Mouse (Mus musculus): ENCODE data around the gene Pde4d.

The Pde4d gene

DNA sequence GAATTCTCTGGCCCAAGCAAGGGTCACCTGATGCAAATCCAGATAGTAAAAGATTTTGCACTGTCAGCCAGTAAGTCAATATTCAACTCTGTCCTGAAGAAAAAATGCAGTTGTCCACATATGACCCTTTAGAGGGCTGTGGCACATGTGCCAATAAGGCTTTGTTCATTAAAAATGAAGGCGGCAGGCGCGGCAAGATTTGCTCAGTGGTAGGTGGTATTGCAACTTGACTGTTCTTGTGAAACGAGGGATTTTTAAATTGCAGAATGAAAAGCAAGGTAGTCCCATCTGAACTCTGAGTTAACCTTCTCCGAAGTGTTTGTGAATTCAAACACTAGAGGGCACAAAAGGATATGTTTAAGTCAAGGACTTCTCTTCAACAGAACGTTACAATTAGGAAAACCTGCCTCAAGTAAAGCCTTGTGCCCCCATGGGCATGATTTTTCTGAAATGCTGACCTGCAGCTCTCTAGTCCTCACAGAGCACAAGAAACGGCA is 1166.1 kb downstream of the Pde4d start:
- in situ Hi-C loops (cut with MboI; ENCODE audit: low pct_unique_long_range_greater_than_20kb in 1 of 2, low sequenced_read_pairs in 2 of 2, unreplicated experiment in 1 of 2), result loop anchor here (5.0 to 25.0 kb wide), 5 partner anchors 116 to 421 kb away; no protein-coding TSS in a partner anchor

DNA sequence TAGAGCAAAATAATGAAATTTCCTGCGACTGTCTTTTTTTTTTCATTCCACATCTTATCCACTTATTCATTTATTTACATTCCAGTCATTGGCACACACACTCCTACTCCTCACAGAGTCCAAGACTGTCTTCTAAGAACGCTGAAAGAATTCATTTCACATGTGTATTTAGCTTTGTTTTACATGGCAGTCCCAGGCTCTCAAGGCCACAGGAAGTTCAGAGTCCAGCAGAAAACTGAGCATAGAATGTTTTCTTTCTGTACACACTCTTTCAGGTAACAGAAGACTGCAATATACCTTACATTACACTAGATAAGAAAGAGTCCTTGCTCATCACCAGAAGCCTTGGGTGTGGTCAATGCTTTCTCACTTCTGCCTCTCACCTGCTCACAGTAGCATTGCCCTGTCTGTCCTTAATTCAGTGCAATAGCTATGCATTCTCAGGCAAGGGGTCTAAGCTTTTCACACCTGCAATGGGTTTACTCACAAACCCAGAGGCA is 1169.5 kb downstream of the Pde4d start:
- in situ Hi-C loops (cut with MboI; ENCODE audit: low pct_unique_long_range_greater_than_20kb in 1 of 2, low sequenced_read_pairs in 2 of 2, unreplicated experiment in 1 of 2), result loop anchor here (5.0 to 25.0 kb wide), 5 partner anchors 113 to 418 kb away; no protein-coding TSS in a partner anchor

DNA sequence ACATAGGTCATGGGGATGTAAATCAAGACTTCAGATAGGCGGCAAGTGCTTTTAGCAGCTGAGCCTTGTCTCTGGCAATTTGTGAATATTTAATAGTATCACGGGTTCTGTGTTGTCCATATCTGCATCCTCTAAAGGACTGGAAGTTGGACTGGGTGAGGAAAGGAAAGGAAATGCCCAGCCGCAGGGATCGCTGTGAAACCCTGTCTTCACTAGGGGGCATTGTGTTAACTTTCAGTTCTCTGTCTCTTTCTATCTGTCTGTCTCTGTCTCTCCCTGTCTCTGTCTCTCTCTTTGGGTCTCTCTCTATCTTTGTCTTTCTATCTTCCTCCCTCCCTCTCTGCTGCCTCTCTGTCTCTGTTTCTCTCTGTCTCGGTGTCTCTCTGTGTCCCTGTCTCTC is 1172.5 kb downstream of the Pde4d start:
- in situ Hi-C loops (cut with MboI; ENCODE audit: low pct_unique_long_range_greater_than_20kb in 1 of 2, low sequenced_read_pairs in 2 of 2, unreplicated experiment in 1 of 2), result loop anchor here (25.0 kb wide), 3 partner anchors 290 to 415 kb away; no protein-coding TSS in a partner anchor

DNA sequence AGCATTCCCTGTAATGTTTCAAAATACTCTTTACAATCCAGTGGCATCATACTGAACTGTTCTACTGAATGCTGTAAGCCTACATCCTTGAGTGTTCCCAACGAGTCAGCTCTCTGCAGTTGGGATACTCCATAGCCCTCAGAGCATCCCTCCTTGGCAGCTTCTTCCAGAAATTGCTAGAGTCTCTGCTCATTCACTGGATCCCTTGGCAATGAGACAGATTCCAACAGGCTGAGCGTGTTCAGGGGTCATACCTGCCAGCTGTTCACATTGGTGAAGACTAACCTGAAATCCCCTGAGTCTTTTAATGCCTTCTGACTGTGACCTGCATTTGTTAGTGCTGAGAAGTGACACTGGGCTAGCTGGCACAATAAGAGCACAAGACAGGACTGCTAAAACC is 1173.5 kb downstream of the Pde4d start:
- in situ Hi-C loops (cut with MboI; ENCODE audit: low pct_unique_long_range_greater_than_20kb in 1 of 2, low sequenced_read_pairs in 2 of 2, unreplicated experiment in 1 of 2), result loop anchor here (25.0 kb wide), 3 partner anchors 289 to 414 kb away; no protein-coding TSS in a partner anchor

DNA sequence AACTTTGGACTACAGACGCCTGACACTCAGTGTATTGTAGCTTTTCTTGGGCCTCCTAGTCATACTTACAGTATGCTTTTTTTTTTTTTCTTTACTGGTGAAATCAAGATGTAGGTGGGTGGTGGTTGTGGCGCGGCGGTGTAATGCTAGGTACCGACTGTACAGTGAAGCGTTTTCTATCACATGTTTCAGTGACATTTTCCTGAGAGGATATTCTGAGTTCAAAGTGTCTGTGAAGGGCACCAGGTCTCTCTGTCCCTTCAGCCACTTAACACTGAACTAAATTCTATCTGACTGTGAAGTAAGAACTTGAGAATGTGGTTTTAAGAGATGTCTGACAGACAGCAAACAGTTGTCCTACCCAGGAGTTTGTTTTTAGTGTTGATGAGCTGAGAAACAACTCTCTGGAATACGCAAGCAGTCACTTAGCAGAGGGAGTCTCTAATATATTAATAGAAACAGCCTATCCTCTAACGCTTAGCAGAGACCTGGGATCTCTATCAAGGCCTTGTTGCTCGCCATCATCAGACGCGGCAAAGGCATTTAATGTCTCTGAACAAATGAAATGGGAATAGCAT is 1175.1 kb downstream of the Pde4d start:
- in situ Hi-C loops (cut with MboI; ENCODE audit: low pct_unique_long_range_greater_than_20kb in 1 of 2, low sequenced_read_pairs in 2 of 2, unreplicated experiment in 1 of 2), result loop anchor here (25.0 kb wide), 3 partner anchors 287 to 412 kb away; no protein-coding TSS in a partner anchor

DNA sequence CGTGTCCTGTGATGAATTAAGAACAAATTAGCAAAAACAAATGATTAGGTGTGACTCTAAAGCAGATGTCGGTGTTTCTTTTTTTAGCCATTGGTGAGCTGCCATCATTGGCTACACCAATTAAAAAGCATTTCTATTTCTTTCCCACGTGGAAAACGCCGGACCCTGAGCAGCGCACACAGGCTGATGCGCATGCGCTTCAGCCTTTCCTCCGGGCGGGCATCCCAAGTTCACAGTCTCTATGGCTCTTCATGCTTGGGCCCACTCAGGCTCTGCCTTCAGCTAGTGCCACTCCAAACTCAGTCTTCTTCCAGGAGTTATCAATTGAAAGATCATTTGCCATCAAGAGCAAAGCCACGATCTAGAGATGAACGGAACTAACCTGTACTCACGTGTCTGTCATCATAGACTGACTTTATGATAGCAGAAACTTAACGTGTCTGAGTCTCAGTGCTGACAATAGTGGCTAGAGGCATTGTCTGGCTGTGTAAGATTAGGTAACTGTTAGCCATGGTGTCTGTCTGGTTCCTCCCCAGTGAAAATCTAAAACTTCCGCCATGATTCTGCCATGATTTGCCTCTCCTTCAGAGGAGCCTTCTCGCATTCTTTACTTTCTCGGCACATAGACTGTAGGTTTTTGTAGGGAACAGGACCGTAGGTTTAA is 1175.8 kb downstream of the Pde4d start:
- in situ Hi-C loops (cut with MboI; ENCODE audit: low pct_unique_long_range_greater_than_20kb in 1 of 2, low sequenced_read_pairs in 2 of 2, unreplicated experiment in 1 of 2), result no loop called here

DNA sequence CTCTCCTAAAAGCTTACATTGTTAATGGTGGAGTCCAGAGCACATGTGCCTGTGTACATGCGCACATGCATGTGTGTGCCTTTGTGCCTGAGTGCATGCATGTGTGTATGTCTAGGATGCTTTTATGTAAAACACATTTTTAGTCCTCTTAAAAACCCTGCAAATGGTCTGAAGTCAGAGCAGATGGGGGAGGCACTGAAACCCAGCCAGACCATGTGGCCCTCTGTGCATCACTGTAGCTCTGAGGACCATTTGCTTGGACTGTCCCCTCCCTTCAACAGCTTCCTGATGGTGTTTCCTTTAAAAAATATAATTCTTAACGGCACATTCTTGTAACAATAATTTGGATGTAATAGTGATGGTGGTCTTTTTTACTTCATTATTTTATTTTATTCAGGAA is 1177.5 kb downstream of the Pde4d start:
- in situ Hi-C loops (cut with MboI; ENCODE audit: low pct_unique_long_range_greater_than_20kb in 1 of 2, low sequenced_read_pairs in 2 of 2, unreplicated experiment in 1 of 2), result no loop called here

DNA sequence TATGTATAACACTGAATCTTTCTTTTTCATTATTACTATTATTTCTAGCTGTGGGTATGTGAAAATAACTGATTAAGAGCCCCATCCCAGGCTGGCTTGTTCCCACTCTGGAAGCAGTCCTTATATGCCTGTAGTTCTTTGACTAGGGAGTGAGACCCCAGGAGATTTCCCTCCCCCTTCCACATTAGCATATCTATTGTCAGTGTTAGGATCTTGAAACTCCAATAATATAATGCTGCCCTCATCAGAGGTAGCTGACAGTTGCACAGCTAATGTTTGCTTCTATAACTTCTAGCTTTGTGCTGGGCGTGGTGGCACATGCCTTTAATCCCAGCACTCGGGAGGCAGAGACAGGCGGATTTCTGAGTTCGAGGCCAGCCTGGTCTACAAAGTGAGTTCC is 1178.9 kb downstream of the Pde4d start:
- in situ Hi-C loops (cut with MboI; ENCODE audit: low pct_unique_long_range_greater_than_20kb in 1 of 2, low sequenced_read_pairs in 2 of 2, unreplicated experiment in 1 of 2), result no loop called here

DNA sequence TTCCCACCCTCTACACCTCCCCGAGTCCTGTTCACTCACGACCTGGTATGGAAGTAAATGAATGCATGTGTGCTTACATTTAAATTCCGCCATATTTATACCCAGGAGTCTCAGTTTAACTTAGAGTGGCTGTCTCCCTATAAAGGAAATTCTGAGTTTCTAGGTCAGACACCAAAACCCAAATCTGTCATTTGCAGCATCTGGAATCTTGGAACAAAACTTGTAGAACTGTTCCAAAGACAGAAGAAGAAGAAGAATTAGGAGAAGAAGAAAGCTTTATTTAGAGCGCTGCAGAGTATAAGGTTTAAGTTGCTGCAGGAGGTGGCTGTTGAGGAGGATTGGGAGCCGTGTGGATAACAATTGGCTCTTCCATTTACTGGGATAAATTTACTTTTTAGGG is 1179.5 kb downstream of the Pde4d start:
- in situ Hi-C loops (cut with MboI; ENCODE audit: low pct_unique_long_range_greater_than_20kb in 1 of 2, low sequenced_read_pairs in 2 of 2, unreplicated experiment in 1 of 2), result no loop called here

DNA sequence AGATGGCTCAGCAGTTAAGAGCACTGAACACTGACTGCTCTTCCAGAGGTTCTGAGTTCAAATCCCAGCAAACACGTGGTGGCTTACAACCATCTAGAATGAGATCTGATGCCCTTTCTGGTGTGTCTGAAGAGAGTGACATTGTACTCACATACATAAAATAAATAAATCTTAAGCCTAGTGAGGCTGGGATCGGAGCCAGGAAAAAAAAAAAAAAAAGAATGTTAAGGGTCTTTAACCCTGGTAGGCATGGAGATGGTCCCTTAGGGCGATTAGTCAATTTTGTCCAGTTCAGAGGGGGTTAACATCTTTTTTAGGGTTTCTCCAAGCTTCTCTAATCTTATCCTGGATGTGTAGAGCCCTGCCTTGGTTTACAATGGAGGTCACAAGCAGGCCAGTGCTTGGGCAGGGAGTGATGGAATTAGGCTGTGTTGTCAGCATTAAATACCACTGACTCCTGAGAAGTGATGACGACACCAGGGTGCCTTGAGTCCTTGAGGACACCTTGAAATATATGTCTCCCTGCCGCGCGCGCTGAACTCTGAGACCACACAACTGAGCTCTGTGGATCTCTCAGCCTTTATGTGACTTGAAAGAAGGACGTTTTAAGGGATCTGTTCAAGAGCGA is 1181.8 kb downstream of the Pde4d start:
- in situ Hi-C loops (cut with MboI; ENCODE audit: low pct_unique_long_range_greater_than_20kb in 1 of 2, low sequenced_read_pairs in 2 of 2, unreplicated experiment in 1 of 2), result no loop called here

DNA sequence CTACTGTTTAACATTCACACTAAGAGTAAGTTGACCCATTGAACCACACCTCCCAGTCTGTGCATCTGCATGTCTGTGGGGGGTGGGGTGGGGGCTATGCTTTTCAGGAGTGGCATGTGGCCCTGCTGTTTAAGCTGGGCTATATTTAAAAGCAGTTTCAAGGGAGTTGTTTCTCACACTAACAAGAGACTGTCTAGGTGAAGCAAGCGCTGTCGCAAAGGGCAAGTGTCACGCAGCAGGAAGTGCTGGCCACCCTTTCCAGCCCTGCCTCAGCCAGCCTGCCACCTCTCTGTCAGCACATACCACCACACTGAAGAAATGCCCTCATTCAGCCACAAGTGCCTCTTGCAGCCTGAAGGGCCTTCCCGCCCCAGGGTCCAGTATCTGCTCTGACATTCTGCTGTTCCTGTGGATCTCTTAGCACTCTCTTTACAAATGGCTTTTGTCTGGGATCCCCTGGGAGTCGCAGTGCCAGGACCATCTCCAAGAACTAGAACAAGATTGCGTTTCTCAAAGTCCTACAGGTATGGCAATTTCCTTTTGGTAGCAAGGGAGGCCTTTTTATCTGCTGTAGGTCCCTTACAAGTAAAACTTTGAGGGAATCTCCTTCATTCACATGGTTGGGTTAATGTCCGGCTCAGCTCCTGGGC is 1182.8 kb downstream of the Pde4d start:
- in situ Hi-C loops (cut with MboI; ENCODE audit: low pct_unique_long_range_greater_than_20kb in 1 of 2, low sequenced_read_pairs in 2 of 2, unreplicated experiment in 1 of 2), result no loop called here

DNA sequence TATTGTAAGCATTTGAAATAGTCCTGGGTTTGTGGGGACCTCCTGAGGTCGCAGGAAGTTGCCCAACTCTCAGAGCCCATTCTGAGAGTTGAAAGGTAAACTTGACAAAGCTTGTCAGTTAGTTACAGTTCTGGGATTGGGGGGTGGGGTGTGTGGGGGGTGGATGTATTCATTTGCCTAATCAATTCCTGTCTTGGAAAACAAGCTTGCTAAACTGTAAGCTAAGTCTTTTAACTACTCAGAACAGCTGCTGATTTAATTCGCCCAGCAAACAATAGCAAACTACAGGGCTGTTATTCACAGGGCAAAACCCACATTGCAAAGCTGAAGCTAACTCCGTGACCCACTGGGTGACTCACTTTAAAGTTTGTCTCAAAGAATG is 1183.3 kb downstream of the Pde4d start:
- in situ Hi-C loops (cut with MboI; ENCODE audit: low pct_unique_long_range_greater_than_20kb in 1 of 2, low sequenced_read_pairs in 2 of 2, unreplicated experiment in 1 of 2), result no loop called here

DNA sequence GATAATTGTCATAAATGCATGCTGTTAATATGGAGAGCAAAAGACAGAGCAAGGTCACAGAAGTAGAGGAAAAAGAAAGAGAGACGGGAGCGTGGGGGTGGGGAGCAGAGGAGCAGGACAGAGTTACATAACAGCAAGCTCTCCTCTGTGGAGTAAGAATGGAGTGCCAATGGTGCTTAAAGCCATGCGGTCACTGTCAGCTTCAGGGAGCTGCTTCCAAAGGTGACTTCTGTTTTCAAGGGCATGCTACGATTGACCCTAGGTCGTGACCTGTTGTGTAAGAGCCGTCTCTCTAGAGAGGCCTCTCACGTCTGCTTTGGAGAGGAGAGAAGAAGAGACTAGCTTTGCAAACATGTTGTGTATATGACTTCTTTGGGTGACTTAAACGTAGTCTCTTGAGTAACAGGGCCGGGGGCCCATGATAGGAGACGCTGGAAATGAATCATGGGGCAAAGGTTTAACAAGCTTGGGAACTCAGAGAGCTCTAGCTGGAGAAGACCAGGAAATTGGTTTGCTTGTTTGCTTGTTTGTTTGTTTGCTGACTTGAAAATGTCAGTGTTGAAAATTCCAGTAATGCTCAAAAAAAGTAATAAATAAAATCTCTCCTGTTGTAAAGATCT is 1186.3 kb downstream of the Pde4d start:
- in situ Hi-C loops (cut with MboI; ENCODE audit: low pct_unique_long_range_greater_than_20kb in 1 of 2, low sequenced_read_pairs in 2 of 2, unreplicated experiment in 1 of 2), result no loop called here

DNA sequence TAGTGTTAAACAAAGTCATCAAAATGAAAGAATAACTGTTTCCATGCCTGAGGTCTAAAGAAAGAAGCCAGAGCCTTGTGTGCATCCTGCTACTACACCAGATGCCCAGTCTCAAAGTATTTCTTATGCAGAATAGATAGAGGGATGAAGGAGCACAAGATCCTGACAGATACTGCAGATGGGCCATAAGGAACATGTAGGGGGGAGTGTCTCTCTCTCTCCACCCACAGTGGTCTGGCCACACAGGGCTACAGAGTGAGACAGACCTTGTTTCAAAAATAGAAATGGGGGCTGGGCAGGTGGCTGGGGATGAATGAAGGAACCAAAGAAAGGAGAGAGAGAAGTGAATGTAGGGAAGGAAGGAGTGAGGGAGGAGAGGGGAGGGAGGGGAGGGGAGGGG is 1188.5 kb downstream of the Pde4d start:
- in situ Hi-C loops (cut with MboI; ENCODE audit: low pct_unique_long_range_greater_than_20kb in 1 of 2, low sequenced_read_pairs in 2 of 2, unreplicated experiment in 1 of 2), result no loop called here

DNA sequence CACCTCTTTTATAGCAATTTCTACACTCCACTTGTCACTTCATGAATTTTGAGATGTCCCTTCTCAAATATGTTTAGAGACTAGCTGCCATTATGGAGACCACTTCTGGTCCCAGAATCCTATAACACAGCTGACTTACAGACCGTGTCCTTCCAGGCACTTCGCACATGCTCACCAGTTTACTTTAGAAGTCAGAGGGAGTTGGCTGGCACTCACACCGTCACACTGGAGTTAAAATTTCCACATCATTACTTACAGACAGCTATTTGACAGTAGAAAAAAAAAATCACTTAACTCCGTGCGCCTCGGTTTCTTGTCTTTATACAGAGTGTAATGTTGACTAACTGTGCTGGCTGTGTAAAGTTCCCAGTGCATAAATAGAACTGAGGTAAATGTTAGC is 1189.5 kb downstream of the Pde4d start:
- in situ Hi-C loops (cut with MboI; ENCODE audit: low pct_unique_long_range_greater_than_20kb in 1 of 2, low sequenced_read_pairs in 2 of 2, unreplicated experiment in 1 of 2), result no loop called here

DNA sequence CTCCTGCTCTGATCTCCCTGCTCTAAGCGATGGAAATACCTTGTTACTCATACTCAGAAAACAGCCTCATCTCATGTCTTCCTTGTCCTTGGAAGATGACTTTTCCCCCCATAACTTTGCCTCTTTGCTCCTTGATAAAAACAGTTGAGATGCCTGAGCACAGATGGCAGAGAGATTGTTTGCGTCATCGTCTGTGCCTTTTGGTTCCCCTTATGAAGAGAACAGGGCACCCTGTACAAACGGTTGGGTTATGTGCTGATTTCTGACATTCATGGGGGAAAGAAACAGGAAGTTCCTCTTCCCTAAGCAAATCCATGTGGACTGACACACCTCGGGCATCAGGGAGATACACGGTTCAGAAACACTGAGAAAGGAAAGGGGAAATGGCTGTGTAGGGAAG is 1191.8 kb downstream of the Pde4d start:
- in situ Hi-C loops (cut with MboI; ENCODE audit: low pct_unique_long_range_greater_than_20kb in 1 of 2, low sequenced_read_pairs in 2 of 2, unreplicated experiment in 1 of 2), result no loop called here

DNA sequence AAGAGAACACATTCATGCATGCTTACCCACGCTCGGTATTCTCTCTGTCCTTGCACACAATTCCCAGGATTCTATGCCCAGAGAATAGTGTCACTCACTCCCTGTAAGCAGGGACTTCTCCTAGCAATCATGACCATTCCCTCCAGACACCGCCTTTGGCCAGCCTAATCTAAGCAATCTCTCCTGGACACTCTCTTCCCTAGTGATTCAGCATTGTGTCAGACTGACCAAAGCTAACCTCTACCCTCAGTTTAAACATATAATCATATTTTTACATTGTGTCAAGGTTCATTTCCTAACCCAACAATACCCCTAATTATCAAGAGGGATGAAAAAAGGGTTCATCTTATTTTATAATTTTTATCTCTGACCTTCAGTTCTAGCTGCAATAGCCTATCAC is 1193.7 kb downstream of the Pde4d start:
- in situ Hi-C loops (cut with MboI; ENCODE audit: low pct_unique_long_range_greater_than_20kb in 1 of 2, low sequenced_read_pairs in 2 of 2, unreplicated experiment in 1 of 2), result no loop called here

DNA sequence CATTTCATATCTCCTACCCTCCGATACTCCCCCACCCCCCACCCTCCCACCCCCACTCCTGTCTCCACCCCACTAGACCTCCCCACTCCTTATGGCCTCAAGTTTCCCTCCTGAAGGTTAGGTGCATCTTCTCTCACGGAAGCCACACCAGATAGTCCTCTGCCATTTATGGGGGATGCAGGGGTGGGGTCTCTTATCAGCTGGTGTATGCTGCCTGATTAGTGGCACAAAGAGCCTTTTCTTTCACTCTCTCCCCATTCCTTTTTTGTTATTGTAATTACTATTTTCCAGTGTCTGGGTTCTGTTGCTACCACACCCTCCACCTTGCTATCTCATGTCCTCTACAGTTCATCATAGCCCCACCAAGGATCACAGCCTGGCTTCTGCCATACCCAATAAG is 1194.3 kb downstream of the Pde4d start:
- in situ Hi-C loops (cut with MboI; ENCODE audit: low pct_unique_long_range_greater_than_20kb in 1 of 2, low sequenced_read_pairs in 2 of 2, unreplicated experiment in 1 of 2), result no loop called here
